Mouse (Mus musculus) lung, postnatal 0 days (tissue): Measurements from ENCODE around the gene Tcp1.

Experiments used
- CTCF ChIP-seq: IDR thresholded peaks from 2 replicates; pipeline ENCODE4 v1.5.1; 2016; ENCODE audit warnings: antibody characterized with exemption, mild to moderate bottlenecking
- EP300 ChIP-seq: IDR thresholded peaks from 2 replicates; pipeline ENCODE4 v1.6.1; 2016; ENCODE audit warnings: antibody characterized with exemption, mild to moderate bottlenecking, control low read depth

- no peak for TF ChIP-seq CTCF
- TF ChIP-seq EP300: no peak
These were observed 22.6 kb downstream of the Tcp1 start for GRCm38 (mm10) chr17:12938077-12938476.
